Mouse (Mus musculus) cortical plate, adult 2 months (tissue): ENCODE measurements around the gene Spint3. TPM values are rescaled to one million over a fixed set of nuclear protein-coding genes. Genes with fewer than 3 reads are reported as not detected.
"Not testable (repeated sequence)": the region's sequence is repeated elsewhere in the genome, so short reads cannot be mapped to it uniquely, and the experiment has no call there.

Experiments used
- H3K27ac ChIP-seq: fragments of 200-500 bp; 2 replicates; pipeline ENCODE4 v1.5.1; 2012; ENCODE audit warnings: low read length, control low read depth, inconsistent platforms; ENCODE audit not compliant: insufficient read depth
- H3K4me1 ChIP-seq: fragments of 200-500 bp; 2 replicates; pipeline ENCODE4 v1.6.1; 2011; ENCODE audit warnings: low read length; ENCODE audit not compliant: control insufficient read depth, insufficient read depth
- H3K4me3 ChIP-seq: fragments of 200-500 bp; 2 replicates; pipeline ENCODE4 v1.5.1; 2011; ENCODE audit warnings: mild to moderate bottlenecking, low read length, control low read depth; ENCODE audit not compliant: insufficient read depth
- CTCF ChIP-seq: fragments of 200-500 bp; IDR thresholded peaks from 2 replicates; pipeline ENCODE4 v1.5.1; 2011; ENCODE audit warnings: mild to moderate bottlenecking, control low read depth, low read length; ENCODE audit not compliant: insufficient read depth; ENCODE audit errors: extremely low read depth
- POLR2A ChIP-seq: fragments of 200-500 bp; IDR thresholded peaks from 2 replicates; pipeline ENCODE4 v1.6.1; 2011; ENCODE audit warnings: mild to moderate bottlenecking, low read length, control low read depth; ENCODE audit not compliant: insufficient read depth; ENCODE audit errors: extremely low read depth
- polyA plus RNA-seq: library from polyadenylated mRNA; depleted of rRNA; stranded (reverse); fragments of >200 nt; gene quantifications from 2 replicates; pipeline ENCODE4 v1.2.3, GENCODE M21; 2012; rRNA removed

The Spint3 gene
- polyA plus RNA-seq: not detected in 2 replicates

DNA sequence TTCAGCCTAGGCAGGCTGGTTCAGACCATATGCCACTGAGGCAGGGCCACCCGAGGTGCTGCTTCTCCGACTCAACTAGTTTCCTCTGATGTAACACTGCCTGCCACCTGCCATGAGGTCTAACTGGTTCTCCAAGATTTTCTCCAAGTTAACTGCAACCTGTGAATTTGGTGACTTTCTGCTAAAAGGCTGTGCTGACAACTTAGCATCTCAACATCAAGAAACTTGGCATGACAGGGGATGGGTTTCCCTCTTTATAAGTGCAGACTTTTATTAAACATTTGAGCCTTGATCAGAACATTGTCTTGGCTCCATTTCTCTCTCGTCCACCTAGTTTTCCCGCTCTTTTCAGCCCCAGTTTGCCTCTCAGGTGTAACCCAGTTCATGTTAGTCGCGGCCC is at the start of gene Spint3:
Spint3 (minus strand) TSS at position 101 of the 400 bp plus-strand sequence.
- not testable (repeated sequence) for H3K4me3 ChIP-seq, H3K27ac ChIP-seq, H3K4me1 ChIP-seq

DNA sequence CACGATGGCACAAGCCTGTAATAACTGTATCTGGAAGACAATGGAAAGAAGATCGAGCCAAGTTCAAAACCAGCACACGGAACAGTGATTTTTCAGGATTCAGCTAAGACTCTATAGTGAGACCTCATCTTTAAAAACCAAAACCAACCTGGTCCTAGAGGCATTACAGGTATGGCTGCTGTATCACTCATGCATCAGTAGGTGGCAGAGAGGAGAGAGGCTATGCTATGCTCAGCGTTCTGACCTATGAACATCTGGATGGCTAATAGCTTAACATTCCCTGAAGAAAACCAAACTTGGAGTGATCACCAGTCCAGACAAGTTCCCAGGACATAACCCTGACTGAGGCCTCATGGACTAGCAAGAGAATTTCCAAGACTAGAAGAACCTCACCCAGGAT is 48.5 kb upstream of the Spint3 start:
- Histone ChIP-seq H3K4me3 (no peak overlapping the region), H3K4me1 (no peaks in the 10 kb centered on the region), H3K27ac (no peak overlapping the region)
- no peak for TF ChIP-seq CTCF
- no peak for TF ChIP-seq POLR2A

DNA sequence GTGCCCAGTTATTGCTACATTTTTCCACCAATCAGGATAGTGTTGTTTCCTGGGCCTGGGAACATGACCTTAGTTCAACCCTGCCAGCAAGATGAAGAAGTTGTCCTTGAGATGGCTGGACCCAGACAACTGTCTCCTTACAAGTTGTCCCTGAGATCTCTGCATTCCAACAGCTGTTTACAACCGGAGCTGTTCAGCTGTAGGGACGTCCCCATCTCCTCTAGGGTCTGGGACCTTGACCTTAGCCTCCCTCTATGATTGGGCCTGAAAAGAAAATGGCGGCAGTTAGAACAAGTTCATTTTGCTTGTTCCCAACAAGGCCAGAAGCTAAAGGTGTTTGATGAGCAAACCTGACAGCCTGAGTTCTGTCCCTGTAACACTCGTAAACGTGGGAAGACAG is 45.8 kb upstream of the Spint3 start:
- no peak for TF ChIP-seq POLR2A
- TF ChIP-seq CTCF: no peak
- Histone ChIP-seq H3K27ac (no peak overlapping the region), H3K4me3 (no peak overlapping the region), H3K4me1 (no peaks in the 10 kb centered on the region)

DNA sequence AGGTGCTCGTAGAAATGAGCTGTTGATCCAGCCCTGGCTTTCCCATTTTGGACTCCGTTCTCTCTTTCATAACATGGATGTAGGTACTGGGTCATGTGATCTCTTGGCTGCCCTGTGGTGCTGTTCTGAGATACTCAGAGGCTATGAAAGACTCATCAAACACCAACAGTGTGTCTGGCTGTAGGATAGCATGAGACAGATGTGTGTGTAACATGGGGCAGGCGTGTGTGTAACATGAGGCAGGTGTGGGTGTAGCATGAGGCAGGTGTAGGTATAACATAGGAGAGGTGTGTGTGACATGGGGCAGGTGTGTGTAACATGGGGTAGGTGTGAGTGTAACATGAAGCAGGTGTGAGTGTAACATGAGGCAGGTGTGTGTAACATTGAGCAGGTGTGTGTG is 42.1 kb upstream of the Spint3 start:
- no peak overlapping the region for H3K27ac ChIP-seq
- H3K4me3 ChIP-seq: no peak overlapping the region
- H3K4me1 ChIP-seq: no peaks in the 10 kb centered on the region
- TF ChIP-seq CTCF: no peak
- no peak for TF ChIP-seq POLR2A

DNA sequence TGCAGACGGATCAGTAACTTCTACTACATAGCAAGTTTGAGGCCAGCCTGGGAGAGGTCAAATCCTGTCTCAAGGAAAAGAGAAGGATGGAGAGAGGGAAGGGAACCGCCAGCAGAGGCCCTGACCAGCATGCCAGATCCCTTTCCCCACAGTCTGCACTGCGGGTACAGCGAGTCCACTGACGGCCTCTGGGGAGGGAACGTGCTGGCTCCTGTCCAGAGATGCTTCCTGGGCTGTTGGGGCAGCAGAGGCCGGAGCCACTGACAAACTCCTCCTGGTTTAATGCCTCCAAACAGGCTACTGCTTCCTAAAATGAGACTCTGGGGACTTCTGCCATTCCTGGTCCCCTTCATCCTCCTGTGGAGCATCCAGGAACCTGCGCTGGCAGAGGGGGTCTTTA is 40.2 kb upstream of the Spint3 start, which contains the start of the genes Wfdc6b and Wfdc8:
Wfdc6b (plus strand) TSS at position 52 of the 400 bp plus-strand sequence.
Wfdc8 (minus strand) TSS at position 156 of the 400 bp plus-strand sequence.
- not testable (repeated sequence) for H3K4me3 ChIP-seq, H3K4me1 ChIP-seq, H3K27ac ChIP-seq

DNA sequence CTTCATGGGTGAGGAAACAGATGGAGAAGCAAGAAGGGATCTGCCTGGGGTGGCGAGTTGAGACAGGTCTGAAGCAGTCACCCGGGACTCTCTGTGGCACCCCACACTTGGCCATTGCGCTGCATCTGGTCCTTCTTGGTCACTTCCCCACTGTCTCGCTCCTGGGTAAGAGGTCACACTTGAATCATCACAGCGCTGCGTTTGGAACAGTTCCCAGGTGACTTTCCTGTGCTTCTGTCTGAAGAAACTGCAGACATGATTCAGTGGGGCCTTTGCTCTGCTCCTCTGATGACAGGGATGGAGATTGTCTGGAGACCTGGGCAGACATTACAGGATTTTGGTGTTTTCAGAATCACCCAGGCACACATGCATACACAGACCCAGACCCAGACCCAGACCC is 35.5 kb upstream of the Spint3 start:
- Histone ChIP-seq H3K27ac (no peak overlapping the region), H3K4me1 (no peaks in the 10 kb centered on the region), H3K4me3 (no peak overlapping the region)
- no peak for TF ChIP-seq CTCF
- TF ChIP-seq POLR2A: no peak

DNA sequence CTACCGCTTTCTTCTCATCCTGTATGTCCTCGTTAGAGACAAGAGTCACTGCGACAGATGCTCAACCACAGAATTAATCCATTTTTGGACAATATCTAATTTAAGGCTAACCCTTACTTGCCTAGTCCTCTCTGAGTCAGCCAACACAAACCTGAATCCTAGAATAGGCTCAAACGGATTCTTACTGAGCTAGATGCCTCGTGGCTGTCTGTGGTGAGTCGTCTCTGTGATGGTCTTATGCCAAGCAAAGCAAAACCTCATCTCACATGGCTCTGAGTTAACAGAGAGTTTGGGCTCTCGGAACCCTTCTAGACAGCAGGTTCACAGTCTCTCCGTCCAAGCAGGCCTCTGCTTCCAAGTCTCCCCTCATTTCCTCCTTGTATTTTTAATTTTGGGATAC is 31.2 kb upstream of the Spint3 start:
- Histone ChIP-seq H3K27ac (no peak overlapping the region), H3K4me1 (no peaks in the 10 kb centered on the region), H3K4me3 (no peak overlapping the region)
- no peak for TF ChIP-seq CTCF
- TF ChIP-seq POLR2A: no peak

DNA sequence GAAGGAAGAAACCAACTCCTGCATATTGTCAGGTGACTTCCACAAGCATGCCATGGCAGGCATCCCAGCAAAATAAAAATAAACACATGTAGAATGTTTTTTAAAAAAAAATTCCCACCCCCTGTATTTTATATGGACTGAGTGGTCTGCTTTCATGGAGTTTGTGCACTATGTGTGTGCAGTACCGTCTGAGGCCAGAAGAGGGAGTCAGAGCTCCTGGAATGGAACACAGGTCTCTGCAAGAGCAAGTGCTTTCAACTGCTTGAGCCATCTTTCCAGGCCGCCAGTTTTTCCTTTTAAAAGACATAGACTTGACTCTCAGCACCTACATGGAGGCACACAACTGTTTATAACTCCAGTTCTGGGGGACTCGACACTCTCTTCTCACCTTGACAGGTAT is 30.2 kb upstream of the Spint3 start:
- TF ChIP-seq CTCF (no peak), POLR2A (no peak)
- no peak overlapping the region for H3K4me3 ChIP-seq
- H3K4me1 ChIP-seq: no peaks in the 10 kb centered on the region

DNA sequence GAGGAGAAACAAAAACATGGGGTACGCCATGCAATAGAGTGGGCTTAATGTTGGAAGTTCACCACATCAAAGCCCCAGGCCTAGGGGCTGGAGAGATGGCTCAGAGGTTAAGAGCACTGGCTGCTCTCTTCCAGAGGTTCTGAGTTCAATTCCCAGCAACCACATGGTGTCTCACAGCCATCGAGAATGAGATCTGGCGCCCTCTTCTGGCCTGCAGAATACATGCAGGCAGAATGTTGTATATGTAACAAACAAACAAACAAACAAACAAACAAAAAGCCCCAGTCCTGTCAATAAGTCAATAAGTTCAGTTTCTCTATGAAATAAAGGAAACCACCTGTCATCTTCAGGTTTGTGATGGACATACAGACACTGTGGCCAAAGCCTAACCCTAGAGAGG is 26.9 kb upstream of the Spint3 start:
- TF ChIP-seq CTCF (no peak), POLR2A (no peak)
- H3K4me1 ChIP-seq: no peaks in the 10 kb centered on the region
- H3K4me3 ChIP-seq: no peak overlapping the region
- H3K27ac ChIP-seq: no peak overlapping the region

More for the DNA sequence above, 30.2 kb upstream of the Spint3 start:
- no peak overlapping the region for H3K27ac ChIP-seq

DNA sequence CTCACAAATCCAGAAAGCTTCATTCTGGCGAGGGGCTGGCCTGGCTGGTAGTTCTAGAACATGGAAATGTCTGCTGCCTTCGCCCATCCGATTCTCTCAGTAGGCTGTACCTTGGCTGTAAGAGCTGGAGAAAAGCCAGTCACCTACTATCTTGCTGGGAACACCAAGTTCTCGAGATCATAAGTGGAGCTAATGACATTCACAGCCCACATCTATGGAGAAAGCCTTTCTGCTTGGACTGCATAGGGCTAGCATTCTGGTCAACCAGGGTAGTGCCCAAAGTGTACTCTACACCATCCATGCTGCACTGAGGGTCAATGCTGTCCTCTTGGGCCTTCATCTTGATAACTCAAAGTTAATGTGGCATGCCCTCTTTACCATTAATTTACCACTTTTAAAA is 20.2 kb upstream of the Spint3 start, which contains the start of gene Eppin:
Eppin (minus strand) TSS at position 101 of the 400 bp plus-strand sequence.
- no peaks in the 10 kb centered on the region for H3K4me1 ChIP-seq
- H3K27ac ChIP-seq: no peak within 1 kb of the TSS
- no peak within 1 kb of the TSS for H3K4me3 ChIP-seq
- no peak for TF ChIP-seq CTCF
- no peak for TF ChIP-seq POLR2A

DNA sequence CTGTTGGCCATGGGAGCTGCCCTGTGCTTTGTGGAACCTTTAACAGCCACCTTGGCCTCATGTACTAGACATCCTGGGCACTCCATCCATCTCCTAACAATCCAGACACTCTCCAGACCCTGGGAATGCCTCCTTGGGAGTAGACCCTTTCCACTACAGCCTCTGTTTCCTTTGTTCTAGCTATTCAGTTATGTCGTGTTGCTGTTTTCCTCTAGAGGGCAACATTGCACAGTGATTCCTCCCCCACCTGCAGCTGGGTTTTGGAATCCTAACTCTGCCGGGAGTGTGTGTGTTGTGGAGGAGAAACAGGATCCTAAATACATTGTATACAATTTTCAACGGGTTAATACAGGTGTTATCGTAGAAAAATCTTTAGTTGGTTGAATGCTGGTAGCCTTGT is 18.8 kb upstream of the Spint3 start:
- TF ChIP-seq CTCF (peak; percentile 95), POLR2A (no peak)
- Histone ChIP-seq H3K4me3 (no peak overlapping the region), H3K4me1 (no peaks in the 10 kb centered on the region), H3K27ac (no peak overlapping the region)

DNA sequence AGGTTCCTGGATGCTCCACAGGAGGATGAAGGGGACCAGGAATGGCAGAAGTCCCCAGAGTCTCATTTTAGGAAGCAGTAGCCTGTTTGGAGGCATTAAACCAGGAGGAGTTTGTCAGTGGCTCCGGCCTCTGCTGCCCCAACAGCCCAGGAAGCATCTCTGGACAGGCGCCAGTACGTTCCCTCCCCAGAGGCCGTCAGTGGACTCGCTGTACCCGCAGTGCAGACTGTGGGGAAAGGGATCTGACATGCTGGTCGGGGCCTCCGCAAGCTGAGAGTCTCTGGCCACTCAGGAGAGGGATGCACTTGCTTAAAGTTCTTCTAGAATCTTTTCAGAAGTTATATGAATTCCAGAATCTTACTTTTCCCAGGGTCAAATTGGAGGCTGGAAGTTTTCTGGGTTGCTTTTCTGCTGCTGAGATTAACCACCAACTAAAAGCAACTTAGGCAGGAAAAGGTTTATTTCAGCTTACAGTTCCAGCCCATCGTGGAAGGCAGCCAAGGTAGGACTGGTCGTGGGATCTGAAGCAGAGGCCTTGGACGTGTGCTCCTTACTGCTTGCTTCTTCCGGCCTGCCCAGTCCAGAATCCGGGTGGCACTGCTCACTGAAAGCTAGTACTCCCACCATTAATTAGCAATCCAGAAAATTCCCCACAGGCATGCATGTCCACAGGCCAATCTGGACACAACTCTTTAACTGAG is 11.9 kb upstream of the Spint3 start, which contains the start of gene Wfdc6a:
Wfdc6a (minus strand) TSS at position 423 of the 701 bp plus-strand sequence.
- H3K4me3 ChIP-seq, H3K4me1 ChIP-seq, H3K27ac ChIP-seq: not testable (repeated sequence)
